Mouse (Mus musculus): Measurements from ENCODE around the gene Wdr18. TPM values are rescaled to one million over a fixed set of nuclear protein-coding genes. Genes with fewer than 3 reads are reported as not detected.

Wdr18 gene
- polyA plus RNA-seq, 1 experiment: 23.8 TPM

DNA sequence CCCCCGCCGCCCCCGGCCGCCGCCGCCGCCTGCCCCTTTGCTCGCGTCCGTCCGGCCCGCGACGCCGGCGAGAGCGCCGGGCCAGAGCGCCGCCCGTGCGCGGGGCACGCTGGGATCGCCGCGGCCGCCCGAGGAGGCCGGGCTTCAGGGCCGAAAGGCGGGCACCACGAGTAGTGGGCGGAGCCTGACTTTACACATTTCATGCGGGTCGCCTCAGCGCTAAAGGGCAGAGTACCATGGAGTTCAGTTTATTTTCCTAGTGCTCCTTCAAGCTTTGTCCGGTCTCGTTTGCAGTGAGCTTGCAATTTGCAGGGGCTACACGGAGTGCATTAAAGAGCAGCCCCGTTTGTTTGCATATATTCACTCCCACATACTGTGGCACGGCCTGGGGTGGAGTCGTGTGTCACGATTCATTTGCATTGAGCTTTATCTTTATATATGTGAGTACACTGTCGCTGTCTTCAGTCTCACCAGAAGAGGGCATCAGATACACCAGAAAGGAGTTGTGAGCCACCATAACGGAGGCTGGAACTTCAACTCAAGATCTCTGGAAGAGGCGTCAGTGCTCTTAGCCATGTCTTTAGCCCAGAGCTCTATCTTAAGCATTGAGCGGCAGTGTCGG lies 24.4 kb downstream of the Wdr18 start, which contains the start of gene Tmem259:
Gene Tmem259, minus strand, starts transcription at position 136 of the 622 bp plus-strand sequence.
- Histone ChIP-seq H3K4me3 (replicated peaks) (peak within 1 kb of the TSS; percentile 97), H3K27me3 (replicated peaks) (no peaks in the 10 kb centered on the region), H3K9me3 (no peaks in the 10 kb centered on the region), H3K36me3 (replicated peaks; ENCODE audit: low read length) (peaks cover 38% of the 10 kb centered on the region), H3K4me1 (peaks cover 84% of the 10 kb centered on the region)
- TF ChIP-seq FLI1 (IDR thresholded peaks at IDR 0.05; ENCODE audit: low read length) (no peak), GATA1 (IDR thresholded peaks at IDR 0.05; ENCODE audit: borderline replicate concordance, low read length) (no peak)

DNA sequence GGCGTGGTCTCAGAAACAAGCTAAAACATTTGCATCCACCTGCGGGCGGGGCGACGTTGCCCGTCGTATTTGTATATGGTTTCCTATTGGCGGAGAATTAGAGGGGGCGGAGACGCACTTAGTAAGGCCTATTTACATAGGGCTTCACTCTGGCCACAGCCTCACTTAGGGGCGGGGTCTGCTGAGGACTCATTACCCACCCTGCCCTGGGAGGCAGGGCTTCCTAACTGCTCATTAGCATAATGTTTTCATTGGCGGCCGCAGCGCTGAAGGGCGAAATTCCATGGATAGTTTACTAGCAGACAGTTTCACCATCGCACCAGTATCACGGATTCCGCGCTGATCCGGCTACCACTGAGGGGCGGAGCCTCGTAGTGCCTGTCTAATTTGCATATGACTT lies 24.9 kb downstream of the Wdr18 start:
- H3K27me3 ChIP-seq (replicated peaks): no peaks in the 10 kb centered on the region
- peak overlapping the region; percentile 97 for H3K4me3 ChIP-seq (replicated peaks)
- TF ChIP-seq FLI1 (IDR thresholded peaks at IDR 0.05; ENCODE audit: low read length): no peak
- no peak for TF ChIP-seq GATA1 (IDR thresholded peaks at IDR 0.05; ENCODE audit: borderline replicate concordance, low read length)
- H3K4me1 ChIP-seq: peaks cover 84% of the 10 kb centered on the region
- no peaks in the 10 kb centered on the region for H3K9me3 ChIP-seq
- H3K36me3 ChIP-seq (replicated peaks; ENCODE audit: low read length): peaks cover 38% of the 10 kb centered on the region

DNA sequence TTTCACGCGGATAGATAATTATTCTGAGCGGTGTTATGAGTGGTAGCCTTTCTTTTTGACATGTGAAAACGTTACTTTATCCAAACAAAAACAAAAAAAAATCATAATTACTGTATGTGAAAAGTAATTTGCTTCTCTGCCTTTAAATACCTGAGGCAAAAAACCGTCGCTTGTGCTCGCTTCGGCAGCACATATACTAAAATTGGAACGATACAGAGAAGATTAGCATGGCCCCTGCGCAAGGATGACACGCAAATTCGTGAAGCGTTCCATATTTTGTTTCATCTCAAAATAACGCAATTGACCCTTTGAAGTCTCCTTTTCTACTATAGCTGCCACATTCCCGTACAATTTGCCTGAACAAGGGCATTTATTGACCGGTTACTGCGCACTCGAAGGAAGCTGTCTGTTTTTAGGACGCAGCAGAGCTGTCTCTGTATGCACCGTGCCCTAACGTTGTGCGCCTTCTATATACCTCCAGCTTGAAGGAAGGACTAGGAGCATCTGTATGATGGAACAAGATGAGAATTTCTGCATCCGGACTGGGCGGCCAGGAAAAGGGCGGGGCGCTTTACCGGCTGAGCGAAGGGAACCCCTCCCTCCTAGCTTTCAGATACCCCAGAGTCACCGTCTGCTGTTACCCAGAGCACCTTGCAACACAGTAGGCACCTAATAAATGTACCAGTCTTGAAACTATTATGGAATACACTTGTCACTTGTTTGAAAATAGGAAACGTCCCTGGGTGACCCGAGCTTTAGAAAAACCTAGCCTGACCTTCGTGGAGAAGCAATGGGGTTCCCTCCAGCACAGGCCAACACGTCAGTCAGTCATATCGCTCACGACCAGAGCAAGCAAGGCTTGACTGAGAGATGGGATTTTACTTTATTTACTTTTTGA lies 25.6 kb downstream of the Wdr18 start:
- no peaks in the 10 kb centered on the region for H3K27me3 ChIP-seq (replicated peaks)
- peaks cover 81% of the 10 kb centered on the region for H3K4me1 ChIP-seq
- peak overlapping the region; percentile 97 for H3K4me3 ChIP-seq (replicated peaks)
- H3K36me3 ChIP-seq (replicated peaks; ENCODE audit: low read length): peaks cover 35% of the 10 kb centered on the region
- no peaks in the 10 kb centered on the region for H3K9me3 ChIP-seq
- TF ChIP-seq GATA1 (IDR thresholded peaks at IDR 0.05; ENCODE audit: borderline replicate concordance, low read length): no peak
- no peak for TF ChIP-seq FLI1 (IDR thresholded peaks at IDR 0.05; ENCODE audit: low read length)

DNA sequence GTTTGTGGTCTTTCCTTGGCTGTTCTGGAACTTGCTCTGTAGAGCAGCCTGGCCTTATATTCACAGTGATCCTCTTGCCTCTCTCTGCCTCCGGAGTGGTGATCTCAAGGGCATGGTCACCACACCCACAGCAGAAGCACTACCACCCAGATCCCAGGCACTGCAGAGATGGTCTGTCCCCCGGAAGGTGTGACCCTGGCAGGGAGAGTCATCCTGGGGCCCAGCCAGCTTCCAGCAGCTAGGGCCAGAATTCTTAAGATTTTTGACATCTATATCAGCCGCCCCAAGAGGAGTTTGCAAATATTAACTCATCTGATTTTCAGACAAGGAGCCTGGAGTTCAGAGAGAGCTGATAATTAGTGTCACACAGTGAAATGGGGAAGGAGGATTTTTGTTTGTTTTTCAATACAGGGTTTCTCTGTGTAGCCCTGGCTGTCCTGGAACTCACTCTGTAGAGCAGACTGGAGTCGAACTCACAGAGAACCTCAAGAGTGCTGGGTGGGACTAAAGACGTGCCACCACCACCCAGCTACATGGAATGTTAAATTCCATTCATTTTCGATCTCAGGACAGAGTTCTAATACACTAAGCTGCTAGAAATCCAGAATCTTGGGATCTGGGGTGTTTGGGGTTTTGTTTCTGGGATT lies 26.4 kb downstream of the Wdr18 start:
- H3K27me3 ChIP-seq (replicated peaks): no peaks in the 10 kb centered on the region
- H3K4me3 ChIP-seq (replicated peaks): peak overlapping the region; percentile 97
- TF ChIP-seq GATA1 (IDR thresholded peaks at IDR 0.05; ENCODE audit: borderline replicate concordance, low read length) (no peak), FLI1 (IDR thresholded peaks at IDR 0.05; ENCODE audit: low read length) (no peak)
- H3K9me3 ChIP-seq: peaks cover 5% of the 10 kb centered on the region; the same call in 1 of the 2 replicates
- peaks cover 35% of the 10 kb centered on the region for H3K36me3 ChIP-seq (replicated peaks; ENCODE audit: low read length)
- H3K4me1 ChIP-seq: peaks cover 81% of the 10 kb centered on the region

DNA sequence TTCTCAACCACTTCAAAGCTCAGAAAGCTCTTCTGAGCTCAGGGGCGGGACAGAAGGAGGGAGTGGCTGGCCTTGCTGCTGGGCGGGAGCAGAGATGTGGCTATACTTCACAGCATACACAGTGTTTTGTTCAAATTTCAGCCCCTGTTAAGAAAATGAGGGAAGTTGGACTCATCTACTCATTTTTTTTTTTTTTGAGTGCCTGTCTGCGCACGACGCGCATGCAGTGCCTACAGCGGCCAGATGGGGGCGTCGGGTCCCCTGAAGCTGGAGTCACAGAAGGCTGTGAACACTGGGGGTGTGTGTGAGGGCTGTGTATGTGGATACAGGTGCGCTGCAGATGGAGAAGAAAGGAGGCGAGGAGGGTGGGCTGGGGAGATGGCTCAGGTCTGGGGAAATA lies 27.0 kb downstream of the Wdr18 start:
- peaks cover 81% of the 10 kb centered on the region for H3K4me1 ChIP-seq
- TF ChIP-seq FLI1 (IDR thresholded peaks at IDR 0.05; ENCODE audit: low read length) (no peak), GATA1 (IDR thresholded peaks at IDR 0.05; ENCODE audit: borderline replicate concordance, low read length) (no peak)
- peaks cover 8% of the 10 kb centered on the region for H3K9me3 ChIP-seq
- H3K36me3 ChIP-seq (replicated peaks; ENCODE audit: low read length): peaks cover 36% of the 10 kb centered on the region
- H3K4me3 ChIP-seq (replicated peaks): peak overlapping the region; percentile 88
- no peaks in the 10 kb centered on the region for H3K27me3 ChIP-seq (replicated peaks)

DNA sequence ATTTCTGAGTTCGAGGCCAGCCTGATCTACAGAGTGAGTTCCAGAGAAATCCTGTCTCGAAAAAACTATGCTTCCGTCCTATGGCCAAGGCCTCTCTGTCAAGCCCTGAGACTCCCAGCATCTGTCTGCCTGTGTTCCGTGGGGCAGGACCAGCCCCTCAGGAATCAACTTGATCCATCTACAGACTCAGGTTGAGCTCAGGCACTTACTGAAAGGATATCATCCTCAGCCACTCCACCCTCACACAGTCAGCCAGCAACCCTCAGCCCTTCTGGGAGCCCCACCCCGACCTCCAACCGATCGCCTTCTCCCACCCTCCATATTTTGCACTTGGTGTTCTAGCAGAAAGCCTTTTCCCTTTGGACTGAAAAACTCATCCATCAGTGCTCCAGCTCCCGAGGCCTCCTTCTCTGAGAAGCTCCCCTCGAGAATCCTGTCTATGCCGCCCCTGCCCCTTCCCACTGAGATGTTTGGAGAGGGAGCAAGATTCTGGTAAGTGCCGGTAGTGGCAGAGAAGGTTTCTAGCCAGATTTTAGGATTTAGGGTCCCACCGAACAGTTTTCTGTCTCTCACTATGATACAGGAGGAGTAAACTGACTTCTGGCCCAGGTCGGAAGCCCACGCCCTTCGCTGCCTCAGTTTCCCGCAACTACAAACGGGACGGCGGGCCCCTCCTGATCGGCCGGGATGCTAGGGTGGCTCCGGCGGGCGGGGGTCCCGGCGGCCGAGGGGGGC lies 28.0 kb downstream of the Wdr18 start:
- Histone ChIP-seq H3K4me3 (replicated peaks) (peak overlapping the region; percentile 96), H3K9me3 (peaks cover 15% of the 10 kb centered on the region), H3K36me3 (replicated peaks; ENCODE audit: low read length) (peaks cover 39% of the 10 kb centered on the region), H3K27me3 (replicated peaks) (no peaks in the 10 kb centered on the region), H3K4me1 (peaks cover 79% of the 10 kb centered on the region)
- no peak for TF ChIP-seq GATA1 (IDR thresholded peaks at IDR 0.05; ENCODE audit: borderline replicate concordance, low read length)
- TF ChIP-seq FLI1 (IDR thresholded peaks at IDR 0.05; ENCODE audit: low read length): no peak

DNA sequence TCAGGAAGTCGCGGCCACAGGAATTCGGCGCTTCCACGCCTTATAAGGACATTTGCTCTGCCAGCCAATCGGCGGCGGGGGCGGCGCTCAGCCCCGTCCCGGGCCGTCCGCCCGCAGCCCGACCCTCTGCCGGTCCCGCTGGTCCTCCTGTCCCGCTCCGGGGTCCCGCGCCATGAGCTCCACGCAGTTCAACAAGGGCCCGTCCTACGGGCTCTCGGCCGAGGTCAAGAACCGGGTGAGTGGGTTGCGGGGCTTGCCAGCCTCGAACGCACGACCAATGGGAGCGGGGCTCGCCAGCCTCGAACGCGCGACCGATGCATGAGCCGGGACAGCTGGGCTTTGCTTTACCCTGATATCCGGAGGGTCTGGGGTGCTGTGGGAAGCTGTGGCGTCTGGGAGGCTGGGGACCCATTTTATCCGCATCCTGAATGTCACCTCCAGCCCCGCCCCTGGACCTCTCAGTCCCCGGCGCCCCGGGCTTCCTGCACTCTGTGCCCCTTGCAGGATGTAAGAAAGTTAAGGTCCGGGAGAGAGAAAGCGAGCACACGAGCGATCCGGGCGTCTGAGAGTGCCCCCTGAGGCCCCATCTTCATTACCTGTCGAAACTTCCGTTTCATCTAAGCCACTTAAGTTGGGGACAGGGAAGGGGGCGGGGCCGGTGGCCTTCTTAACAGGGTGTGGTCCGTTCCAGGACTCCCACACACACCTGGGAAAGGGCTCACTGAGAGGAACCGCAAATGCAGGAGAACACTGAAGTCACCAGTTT lies 28.7 kb downstream of the Wdr18 start, which contains the start of gene Cnn2:
Gene Cnn2, plus strand, starts transcription at position 79 of the 766 bp plus-strand sequence.
- Histone ChIP-seq H3K27me3 (replicated peaks) (no peaks in the 10 kb centered on the region), H3K4me1 (peaks cover 79% of the 10 kb centered on the region), H3K9me3 (peaks cover 15% of the 10 kb centered on the region), H3K36me3 (replicated peaks; ENCODE audit: low read length) (peaks cover 45% of the 10 kb centered on the region), H3K4me3 (replicated peaks) (peak within 1 kb of the TSS; percentile 96)
- TF ChIP-seq FLI1 (IDR thresholded peaks at IDR 0.05; ENCODE audit: low read length) (no peak), GATA1 (IDR thresholded peaks at IDR 0.05; ENCODE audit: borderline replicate concordance, low read length) (no peak)

DNA sequence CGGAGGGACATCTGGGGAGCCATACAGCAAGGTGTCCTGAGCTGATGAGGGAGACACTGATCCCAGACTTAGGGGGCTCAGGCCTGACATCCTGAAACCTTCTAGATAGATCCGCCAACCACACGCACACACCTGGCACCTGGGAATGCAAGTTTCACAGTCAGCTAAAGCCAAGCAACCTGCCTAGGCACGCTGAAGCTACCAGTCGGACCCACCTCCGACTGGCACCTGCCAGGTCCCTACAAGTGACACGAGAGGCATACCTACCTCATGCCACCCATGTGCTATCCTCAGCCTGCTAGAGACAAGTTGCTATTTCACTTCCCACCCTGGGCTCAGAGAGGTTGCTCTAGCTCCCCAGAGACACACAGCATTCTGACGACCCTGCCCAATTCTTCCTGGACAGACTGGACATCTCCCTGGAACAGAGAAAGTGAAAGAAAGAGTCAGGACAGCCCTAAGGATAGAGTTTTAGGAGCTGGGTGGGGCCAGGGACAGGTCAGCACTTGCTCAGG lies 29.4 kb downstream of the Wdr18 start:
- H3K4me1 ChIP-seq: peaks cover 84% of the 10 kb centered on the region
- H3K4me3 ChIP-seq (replicated peaks): peak overlapping the region; percentile 96
- no peak for TF ChIP-seq GATA1 (IDR thresholded peaks at IDR 0.05; ENCODE audit: borderline replicate concordance, low read length)
- no peak for TF ChIP-seq FLI1 (IDR thresholded peaks at IDR 0.05; ENCODE audit: low read length)

More for the DNA sequence above, 29.4 kb downstream of the Wdr18 start:
- H3K36me3 ChIP-seq (replicated peaks; ENCODE audit: low read length): peaks cover 51% of the 10 kb centered on the region
- H3K27me3 ChIP-seq (replicated peaks): no peaks in the 10 kb centered on the region
- H3K9me3 ChIP-seq: peaks cover 15% of the 10 kb centered on the region
